Mouse (Mus musculus): Measurements from ENCODE around the gene Rln3.

The Rln3 gene

DNA sequence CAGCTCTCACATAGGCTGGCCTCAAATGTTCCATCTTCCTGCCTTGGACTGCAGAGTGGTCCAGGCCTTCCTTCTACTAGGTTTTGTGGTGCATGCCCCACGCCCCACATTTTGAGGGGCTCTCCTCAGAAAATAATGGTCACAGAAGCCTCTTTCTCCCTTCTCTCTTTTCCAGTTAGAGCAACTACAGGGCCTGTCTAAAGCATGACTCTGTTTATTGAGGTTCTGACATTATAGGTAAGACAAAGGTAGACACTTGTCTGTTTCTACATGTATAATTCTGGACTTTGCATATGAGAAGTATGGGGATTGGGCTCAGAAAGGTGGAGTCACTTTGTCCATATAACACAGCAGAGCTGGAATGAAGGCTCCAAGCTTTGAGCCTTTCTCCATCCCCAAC, 20.2 kb upstream of the Rln3 start, which contains the start of gene Gm10643:
Gene Gm10643, minus strand, starts transcription at position 101 of the 400 bp plus-strand sequence.
- no peak for DNase-seq (ENCODE audit: low spot score)

DNA sequence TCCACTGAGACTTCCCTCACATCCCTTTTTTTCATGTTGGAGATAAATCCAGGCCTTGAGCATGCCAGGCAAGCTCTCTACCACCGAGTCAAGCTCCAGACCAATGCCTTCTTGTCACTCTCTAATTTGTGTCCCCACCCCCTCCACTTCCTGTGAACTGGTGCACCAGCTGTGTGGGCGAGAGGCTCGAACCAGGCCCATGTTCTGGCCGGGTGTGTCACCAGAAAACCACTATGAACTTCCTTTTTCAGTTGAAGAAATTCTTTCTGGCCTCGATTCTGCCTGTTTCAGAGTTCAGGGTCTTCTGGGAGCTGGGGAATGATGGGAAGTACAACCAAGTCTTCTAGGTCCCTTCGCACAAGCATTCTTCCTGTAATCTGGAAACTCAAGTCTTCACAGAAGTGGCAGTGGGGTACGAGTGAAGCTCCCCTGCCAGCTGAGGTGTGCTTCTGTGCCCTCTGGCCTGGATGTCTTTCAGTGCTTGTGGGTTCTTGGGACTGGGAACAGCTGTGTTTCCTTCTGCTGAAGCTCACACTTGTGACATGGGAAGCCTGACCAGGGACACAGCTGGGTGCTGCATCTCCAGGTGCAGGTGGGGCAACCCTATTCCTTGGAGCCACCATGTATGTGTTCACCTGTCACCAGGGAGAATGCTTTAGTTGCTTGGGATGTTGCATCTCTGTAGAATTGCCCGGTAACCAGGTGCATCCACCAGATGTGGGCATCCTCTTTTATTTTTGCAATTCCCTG, 19.2 kb upstream of the Rln3 start:
- no peak for DNase-seq (ENCODE audit: low spot score)

DNA sequence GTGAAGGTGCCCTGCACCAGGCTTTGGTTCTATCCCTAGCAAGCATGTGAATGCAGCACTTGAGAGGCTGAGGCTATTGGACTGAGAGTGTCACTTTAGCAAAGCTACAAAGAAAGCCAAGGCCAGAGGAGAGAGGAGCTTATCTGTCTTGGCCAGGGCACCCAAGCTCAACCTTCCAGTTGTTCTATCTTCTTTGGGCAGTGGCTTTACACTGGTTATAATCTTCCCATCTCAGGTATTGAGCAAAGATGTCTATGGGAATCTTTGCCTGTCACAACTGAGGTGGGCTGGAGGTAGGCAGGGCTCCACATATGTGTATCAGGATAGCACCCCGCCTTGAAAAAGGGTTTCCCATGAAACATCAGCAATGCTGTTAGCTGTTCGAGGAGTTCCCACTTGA, 15.4 kb upstream of the Rln3 start:
- no peak for DNase-seq (ENCODE audit: low spot score)

DNA sequence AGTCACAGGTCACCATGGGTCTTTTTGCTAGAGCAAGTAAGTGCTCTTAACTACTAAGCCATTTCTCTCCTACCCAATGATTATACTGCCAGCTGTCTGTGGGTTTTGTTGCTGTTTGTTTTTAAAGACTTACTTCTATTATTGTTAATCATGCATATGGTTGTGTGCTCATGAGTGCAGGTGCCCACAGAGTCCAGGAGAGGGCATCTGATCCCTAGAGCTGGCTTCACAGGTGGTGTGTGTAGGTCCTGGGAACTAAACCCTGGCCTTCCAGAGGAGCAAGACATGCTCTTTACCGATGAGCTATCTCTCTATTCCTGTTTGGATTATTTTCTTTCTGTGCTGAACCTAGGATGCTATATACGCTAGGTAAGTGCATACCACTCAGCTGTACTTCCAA, 14.4 kb upstream of the Rln3 start:
- no peak for DNase-seq (ENCODE audit: low spot score)

DNA sequence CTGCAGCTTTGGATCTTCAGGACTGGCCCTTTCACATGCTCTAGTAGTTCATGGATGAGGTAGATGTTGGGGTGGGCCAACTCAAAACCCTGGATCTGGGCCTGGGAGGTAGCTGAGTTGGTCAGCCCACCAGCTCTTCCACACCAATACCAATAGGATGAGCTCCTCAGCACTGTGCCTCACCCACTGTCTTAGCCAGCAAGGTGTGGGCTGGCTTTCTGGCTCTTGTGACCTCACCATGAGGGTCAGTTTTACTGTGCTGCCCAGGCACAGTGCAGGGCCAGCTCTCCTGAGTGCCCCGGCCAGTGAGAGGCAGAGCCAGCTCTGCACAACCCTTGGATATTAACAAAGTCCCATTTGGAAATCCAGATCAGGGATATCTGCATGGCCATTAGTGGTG, 13.0 kb upstream of the Rln3 start:
- DNase-seq (ENCODE audit: low spot score) = no peak

DNA sequence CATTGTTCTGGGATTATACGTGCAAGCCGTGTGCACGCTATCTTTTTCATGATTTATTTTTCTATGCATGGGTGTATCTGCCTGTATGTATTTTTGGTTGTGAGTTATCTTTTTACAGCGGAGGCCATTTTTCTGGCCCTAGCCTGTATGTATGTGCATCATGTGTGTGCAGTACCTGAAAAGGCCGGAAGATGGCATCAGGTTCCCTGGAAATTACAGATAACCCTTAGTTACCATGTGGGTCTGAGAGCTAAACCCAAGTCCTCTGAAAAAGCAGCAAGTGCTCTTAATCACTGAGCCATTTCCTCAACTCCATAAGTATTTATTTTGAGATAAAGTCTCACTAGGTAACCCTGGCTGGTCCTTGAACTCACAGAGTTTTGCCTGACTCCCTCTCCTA, 8.4 kb upstream of the Rln3 start:
- DNase-seq (ENCODE audit: low spot score) = no peak

DNA sequence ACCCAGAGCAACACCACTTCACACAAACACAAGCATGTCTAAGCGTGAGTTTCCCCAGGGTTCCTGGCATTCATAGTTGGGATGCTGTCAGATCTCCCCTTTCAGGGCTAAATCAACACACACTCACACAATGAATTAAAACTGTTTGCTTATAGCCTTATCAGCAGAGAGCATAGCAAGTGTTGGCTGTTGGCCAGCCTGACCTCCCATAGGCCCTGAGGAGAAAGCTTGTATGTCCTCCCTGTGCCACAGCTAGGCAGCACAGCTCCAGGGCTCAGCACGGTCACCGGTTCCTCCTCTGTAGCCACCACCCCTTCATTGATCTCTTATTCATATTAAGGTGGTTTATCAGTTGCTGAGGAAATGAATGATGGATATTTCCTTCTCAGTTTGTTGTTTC, 7.9 kb upstream of the Rln3 start:
- no peak for DNase-seq (ENCODE audit: low spot score)

DNA sequence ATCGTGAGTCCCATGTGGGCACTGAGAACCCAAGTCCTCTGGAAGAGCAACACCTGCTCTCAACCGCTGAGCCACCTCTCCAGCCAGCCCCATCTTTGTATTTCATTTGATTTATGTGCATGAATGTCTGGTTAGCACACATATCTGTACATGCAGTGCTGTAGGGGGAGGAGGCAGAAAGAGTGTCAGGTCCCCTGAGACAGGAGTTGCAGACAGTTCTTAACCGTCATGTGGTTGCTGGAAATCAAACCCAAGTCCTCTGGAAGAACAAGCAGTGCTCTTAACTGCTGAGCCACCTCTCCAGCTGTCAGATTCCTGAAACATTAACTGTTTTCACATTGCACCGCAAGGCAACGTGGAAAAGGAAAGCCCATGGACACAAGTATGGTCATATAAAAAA, 3.4 kb upstream of the Rln3 start:
- no peak for DNase-seq (ENCODE audit: low spot score)

DNA sequence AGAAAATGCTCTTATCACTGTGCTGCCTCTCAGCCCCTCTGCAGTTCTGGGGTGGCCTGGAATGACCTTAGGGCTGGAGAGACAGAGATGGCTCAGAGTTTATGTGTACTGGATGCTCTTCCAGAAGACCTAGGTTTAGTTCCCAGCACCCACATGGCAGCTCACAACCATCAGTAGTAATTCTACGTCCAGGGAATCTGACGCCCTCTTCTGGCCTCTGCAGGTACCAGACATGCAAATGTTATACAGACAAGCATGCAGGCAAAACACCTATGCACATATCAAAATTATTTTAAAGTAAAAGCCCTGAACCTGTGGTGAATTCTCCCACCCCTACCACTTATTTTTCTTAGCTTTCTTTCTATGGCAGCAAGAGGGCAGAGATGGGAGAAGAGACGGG, 1.7 kb upstream of the Rln3 start:
- no peak for DNase-seq (ENCODE audit: low spot score)

DNA sequence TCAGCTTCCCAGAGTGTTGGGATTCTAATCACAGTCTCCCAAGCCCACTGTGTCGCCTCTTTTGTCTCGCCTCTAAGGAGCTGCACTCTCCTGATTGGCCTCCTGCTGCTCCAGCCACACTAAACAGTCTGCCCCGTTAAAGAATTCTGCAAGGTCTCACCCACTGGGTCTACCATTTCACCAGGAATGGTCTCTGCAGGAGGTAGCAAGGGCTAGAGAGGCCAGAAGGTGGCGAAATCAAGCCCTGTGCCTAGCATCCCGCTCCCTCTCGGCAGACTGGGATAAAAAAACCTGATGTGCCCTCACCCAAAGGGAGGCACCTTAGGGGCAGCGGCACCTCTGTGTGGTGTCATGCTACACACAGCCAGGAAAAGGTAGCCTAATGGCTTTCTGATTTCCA, 697 bp downstream of the Rln3 start:
- no peak for DNase-seq (ENCODE audit: low spot score)

DNA sequence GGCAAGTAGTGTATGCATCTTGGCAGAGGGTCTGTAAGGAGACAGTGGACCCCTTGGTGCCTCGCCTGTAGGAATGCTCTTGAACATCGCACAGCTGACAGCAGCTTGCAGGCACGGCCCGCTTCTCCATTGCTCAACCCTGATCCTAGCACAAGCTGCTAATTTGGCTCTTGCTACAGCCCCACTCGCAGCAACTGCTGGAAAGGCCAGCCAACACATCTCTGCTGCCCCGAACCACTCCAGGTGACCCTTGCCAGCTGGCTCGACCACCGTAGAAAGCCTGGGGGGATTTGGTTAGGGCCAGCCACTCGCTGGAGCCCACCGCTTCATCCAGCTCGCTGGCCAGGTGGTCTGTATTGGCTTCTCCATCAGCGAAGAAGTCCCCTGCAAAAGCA, 1.9 kb downstream of the Rln3 start:
- DNase-seq (ENCODE audit: low spot score) = no peak

DNA sequence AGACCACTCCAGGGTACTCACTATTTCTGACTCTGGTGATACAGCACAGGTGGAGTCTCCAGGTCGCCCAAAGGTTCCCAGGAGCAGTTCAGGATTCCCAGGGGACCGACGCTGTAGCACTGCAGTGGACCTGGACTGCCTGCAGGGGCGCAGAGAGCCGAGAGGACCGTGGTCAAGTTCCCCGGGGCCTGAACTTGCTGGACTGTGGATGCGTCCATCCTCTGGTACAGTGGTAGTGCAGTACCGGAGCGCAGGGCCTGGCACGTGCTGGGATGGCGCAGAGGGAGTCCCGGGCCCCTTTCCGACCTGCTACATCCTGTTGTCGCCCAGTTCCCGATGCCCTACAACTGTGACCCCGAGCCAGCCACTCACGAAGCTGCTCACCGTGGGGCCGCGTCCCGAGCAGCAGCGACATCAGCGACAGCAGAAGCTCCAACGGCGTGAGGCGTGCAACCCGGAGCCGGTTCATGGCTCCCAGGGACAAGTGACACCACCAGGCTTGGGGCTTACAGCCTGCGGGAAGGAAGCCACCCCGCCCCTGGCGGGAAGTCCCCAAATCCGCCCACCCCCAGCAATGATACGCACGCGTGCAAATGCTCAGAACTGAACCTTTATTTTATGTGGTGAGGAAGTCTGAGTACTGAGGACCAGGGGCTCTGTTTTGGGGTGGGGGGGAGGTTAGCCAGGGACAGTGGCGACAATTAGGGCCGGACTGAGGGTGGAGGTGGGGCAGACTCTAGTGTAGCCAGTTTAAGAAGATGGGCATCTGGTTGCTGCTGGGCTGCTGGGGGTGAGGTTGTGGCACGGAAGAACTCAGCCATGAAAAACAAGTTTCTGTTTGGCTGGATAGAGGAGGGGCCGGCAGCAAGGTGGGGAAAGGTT, 2.5 kb downstream of the Rln3 start, which contains the start of gene Il27ra:
Gene Il27ra, minus strand, starts transcription at position 524 of the 882 bp plus-strand sequence.
- DNase-seq (ENCODE audit: low spot score) = peak; percentile 51

DNA sequence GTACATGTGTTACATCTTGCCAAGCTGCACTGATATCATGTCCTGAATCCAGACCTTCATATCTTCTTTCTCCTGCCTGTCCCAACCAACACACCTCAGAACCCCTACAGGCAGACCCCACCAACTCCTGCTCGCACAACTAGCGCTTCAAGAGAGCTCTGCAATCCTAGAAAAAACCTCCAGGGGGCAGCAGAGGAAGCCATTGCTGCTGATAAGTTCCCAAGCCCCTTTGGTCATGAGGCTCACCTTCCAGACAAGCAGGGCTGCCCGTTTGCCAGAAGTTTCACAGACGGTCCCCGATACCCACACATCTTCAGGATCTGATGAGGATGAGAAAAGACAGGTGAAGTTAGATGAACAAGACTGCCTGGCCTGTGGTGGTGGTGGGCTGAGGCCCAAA, 5.8 kb downstream of the Rln3 start:
- peak; percentile 62 for DNase-seq (ENCODE audit: low spot score)

DNA sequence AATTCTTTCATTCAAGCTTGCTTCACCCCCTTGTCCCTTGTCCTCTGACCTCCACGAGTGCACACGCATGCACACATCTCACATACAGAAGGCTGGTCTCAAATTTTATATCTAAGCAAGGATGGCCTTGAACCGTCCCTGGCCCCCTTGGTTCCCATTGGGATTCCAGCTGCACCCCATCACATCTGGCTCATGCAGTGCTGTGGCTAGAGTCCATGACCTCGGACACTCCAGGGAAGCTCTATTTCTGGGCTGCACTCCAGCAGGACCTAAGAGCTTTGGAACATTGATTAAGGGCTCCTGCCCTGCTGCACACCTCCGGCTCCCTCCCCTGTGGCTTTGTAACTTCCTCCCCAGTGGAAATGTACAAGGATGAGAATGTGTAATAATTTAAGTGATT, 6.8 kb downstream of the Rln3 start:
- no peak for DNase-seq (ENCODE audit: low spot score)

DNA sequence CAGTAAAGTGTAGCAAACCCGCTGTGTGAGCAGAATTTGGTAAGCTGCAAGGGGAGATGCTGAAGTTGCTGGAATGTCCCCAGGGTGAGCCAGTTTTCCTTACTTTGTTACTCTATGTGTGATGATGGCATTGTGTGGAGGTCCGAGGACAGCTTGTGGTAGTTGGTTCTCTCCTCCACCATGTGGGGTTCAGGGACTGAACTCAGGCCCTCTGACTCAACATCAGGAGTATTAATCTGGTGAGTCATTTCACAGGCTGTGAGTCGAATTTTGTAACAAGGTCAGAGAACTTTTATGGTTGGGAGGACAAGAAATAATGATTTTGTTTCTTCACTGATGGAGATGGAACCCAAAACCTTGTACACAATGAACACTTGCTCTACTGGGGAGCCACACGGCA, 12.0 kb downstream of the Rln3 start:
- no peak for DNase-seq (ENCODE audit: low spot score)

DNA sequence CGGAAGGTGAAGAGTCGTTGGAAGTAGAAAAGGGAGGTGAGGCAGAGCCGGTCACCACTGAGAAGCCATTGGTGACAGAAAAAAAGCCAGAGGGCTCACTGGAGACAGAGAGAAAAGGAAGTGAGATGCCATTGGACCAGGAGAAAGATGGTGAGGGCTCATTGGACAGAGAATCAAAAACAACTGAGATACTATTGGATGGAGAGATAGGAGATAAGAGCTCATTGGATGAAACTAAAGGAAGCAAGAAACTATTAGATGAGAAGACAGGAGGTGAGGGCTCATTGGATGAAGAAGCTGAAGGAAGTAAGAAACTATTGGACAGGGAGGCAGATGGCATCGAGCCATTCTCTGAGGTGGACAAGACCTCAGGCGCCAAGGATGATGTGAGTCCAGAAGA, 15.5 kb downstream of the Rln3 start:
- no peak for DNase-seq (ENCODE audit: low spot score)

DNA sequence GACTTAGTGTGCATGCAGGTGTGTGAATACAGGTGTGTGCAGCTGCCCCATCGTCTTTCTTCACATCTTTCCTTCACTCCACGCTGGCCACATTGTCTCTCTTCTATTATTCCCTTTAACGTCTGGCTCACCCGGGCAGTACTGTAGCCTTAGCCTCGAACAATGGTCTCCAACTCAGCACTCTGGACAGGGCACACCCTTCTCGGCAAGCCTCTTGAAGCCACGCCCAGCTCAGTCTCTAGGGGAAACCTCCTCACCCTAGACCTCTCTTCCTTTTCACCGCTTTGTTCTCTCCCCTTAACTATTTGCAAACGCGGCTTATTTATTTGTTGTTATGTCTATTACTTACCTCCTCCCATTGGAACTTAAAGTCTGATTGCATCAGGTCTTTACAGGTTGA, 17.4 kb downstream of the Rln3 start:
- DNase-seq (ENCODE audit: low spot score) = no peak

DNA sequence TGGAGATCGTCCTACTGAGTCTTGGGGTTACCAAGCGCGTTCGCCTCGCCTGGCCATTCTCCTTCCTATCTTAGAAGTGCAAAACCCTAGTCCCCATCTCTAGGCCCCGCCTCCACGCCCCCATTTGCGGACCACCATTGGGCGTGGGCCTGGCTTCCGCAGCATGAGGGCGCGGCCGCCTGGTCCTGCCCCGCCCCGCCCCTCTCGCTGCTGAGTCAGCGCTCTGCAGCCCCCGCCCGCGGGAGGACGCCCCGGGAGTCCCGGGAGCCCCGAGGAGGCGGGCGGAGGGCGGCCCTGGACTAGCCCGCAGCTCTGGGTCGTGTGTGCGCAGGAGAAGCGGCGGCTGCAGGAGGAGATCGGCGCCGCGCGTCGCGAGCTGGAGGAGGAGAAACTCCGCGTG, 18.9 kb downstream of the Rln3 start:
- DNase-seq (ENCODE audit: low spot score) = no peak

DNA sequence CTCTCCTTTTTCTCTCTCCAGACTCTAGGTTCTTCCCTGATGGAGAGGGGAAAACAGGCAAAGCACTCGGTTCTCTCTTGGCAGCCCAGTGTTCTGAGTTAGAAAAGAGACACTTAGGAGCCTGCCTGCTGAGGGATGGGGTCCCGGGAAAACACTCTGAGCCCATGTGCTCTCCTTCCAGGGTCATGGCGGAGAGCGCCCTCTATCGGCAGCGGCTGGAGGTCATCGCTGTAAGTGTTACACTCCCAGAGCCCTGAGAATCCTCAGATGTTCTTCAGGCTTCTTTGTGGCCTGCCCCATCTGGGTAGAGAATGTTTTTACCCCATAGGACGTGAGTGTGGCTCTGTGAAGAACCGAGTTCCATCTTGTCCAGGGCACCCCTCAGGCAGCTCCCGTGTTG, 20.6 kb downstream of the Rln3 start:
- DNase-seq (ENCODE audit: low spot score) = no peak

DNA sequence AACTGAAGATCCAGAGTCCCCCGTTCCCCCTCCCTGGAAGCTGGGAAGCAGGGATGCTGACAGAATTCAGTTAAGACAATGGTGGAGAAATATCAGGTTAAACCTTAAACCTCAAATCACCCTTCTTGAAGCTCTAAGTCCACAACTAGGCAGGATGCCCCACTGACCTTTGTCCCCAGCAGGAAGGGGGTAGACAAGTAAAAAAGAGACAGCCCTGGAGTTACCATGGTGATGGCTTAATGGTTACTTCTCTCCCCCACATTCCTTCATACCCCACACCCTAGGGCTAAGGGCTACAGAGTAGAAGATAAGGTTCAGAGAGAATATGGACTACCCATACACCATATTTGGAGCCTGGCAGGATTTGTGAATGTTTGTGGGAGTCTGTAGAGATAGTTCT, 21.2 kb downstream of the Rln3 start:
- DNase-seq (ENCODE audit: low spot score) = no peak

DNA sequence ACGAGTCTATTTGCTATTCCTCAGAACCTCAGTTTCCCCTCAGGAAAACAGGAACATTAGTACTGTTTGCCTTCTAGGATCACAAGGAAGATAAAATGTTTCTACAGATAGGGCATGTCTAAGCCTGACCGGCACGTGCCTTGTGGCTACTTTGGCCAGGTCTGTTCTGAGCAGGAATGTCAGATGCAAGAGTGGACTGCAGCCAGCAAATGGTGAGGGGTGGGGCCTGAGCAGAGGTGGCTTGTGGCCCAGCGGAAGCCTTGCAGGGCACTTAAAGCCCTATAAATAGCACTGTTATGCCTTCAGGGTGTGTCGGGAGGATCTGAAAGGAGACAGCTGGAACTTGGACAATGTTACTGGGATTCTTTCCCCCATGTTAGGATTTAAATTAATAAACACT, 21.7 kb downstream of the Rln3 start:
- peak; percentile 55 for DNase-seq (ENCODE audit: low spot score)

DNA sequence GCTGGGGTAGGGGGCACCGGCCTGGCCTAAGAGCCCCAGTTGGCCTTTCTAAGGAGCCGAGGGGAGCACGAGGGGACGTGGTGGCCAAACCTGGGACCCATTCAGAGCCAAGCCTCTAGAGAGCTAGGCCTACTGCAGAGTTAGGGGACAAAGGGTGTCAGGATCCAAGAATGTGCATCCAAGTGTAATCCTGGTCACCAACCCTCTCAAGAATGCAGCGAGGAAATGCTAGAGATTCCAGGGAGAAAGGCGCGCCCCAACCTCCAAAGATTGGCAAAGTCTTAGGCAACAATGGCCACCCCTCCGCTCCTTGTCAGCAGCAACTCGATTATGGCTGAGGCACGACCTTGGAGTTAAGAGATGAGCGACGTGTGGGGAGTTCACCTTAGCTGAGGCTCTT, 23.2 kb downstream of the Rln3 start:
- DNase-seq (ENCODE audit: low spot score) = no peak

DNA sequence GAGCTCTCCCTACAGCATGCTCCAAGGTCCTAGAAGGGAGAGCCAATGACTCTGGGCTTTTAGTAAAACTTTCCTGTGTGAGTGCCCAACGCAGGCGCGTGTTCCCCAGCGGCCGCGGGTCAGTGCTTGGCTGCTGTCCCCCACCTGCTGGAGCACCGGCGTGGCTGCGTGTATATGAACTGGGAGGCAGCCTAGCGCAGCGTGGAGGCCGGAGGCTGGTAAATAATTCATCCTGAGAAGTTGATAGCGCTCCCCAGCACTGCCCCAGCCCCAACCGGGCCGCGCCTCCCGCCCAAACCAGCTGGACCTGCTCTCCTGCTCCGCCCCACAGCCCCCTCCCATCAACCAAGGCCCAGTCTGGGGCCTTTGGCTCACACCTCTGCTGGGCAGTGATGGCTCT, 23.7 kb downstream of the Rln3 start, which contains the start of gene Palm3:
Gene Palm3, plus strand, starts transcription at position 376 of the 400 bp plus-strand sequence.
- no peak for DNase-seq (ENCODE audit: low spot score)

All from urinary bladder, postnatal 25 days (tissue).